Mouse (Mus musculus) left cerebral cortex, adult 18-20 months (tissue): Measurements from ENCODE around the gene Prrg2. TPM values are rescaled to one million over a fixed set of nuclear protein-coding genes. Genes with fewer than 3 reads are reported as not detected.

Source experiments
- DNase-seq, 2 experiments: peaks; one replicate each; pipeline ENCODE4 v3.0.0; 2021 to 2022; ENCODE audit warnings: low spot score in 2 of 2, mixed read lengths in 1 of 2
- microRNA-seq, 2 experiments: library from miRNA; unstranded; fragments of <30 nt; microRNA quantifications; one replicate each; pipeline ENCODE4 v1.2.0; 2021
- total RNA-seq, 2 experiments: library from RNA; stranded (reverse); gene quantifications; 2 replicates each; pipeline ENCODE4 v1.2.3; 2021

Prrg2 gene
- total RNA-seq, 2 experiments from 2014 or later, result 6.2 to 9.2 TPM

GRCm38 (mm10) chr7:45014096-45014451 lies 48.4 kb downstream of the Prrg2 start:
- DNase-seq, result no peak

- DNase-seq, result no peak
Measured at GRCm38 (mm10) chr7:45013366-45014095, 48.9 kb downstream of the Prrg2 start.

- DNase-seq, result no peak
Measured at GRCm38 (mm10) chr7:45012824-45013223, 49.7 kb downstream of the Prrg2 start.

- DNase-seq, result no peak
Measured at GRCm38 (mm10) chr7:45012011-45012410, 50.5 kb downstream of the Prrg2 start.

GRCm38 (mm10) chr7:45008411-45008810 lies 54.1 kb downstream of the Prrg2 start:
- no peak for DNase-seq

- DNase-seq, result no peak
Measured at GRCm38 (mm10) chr7:45007846-45008245, 54.6 kb downstream of the Prrg2 start.

GRCm38 (mm10) chr7:45007141-45007540 lies 55.3 kb downstream of the Prrg2 start:
- no peak for DNase-seq

- DNase-seq, result no peak
Measured at GRCm38 (mm10) chr7:45006503-45006902, 56.0 kb downstream of the Prrg2 start.

- no peak for DNase-seq
Measured at GRCm38 (mm10) chr7:45005321-45005992, 57.0 kb downstream of the Prrg2 start.

- DNase-seq, result no peak
Measured at GRCm38 (mm10) chr7:45004546-45004945, 57.9 kb downstream of the Prrg2 start.

Small RNAs within 50 kb of the gene (microRNA-seq; reads per million reads assigned to microRNA genes)
- gene Mir7054, result 1.7 to 2.1 reads per million in 2 experiments

Other genes starting within 250 kb of the Prrg2 start
- gene Nup62, start 246.6 kb downstream of the Prrg2 start, total RNA-seq, result 10 to 100 TPM; 33.0 to 38.1 TPM
- 1 to 10 TPM; 1.8 to 2.3 TPM for gene Il4i1, start 246.3 kb downstream of the Prrg2 start, total RNA-seq
- gene Atf5, start 246.0 kb downstream of the Prrg2 start, total RNA-seq, result 10 to 100 TPM; 21.2 to 27.8 TPM
- 10 to 100 TPM; 67.9 to 70.1 TPM for gene Akt1s1, start 213.7 kb downstream of the Prrg2 start, total RNA-seq
- 10 to 100 TPM; 70.4 to 89.3 TPM for gene Tbc1d17, start 213.6 kb downstream of the Prrg2 start, total RNA-seq
- 10 to 100 TPM; 27.1 to 27.7 TPM for gene Pnkp, start 205.5 kb downstream of the Prrg2 start, total RNA-seq
- 100 to 1,000 TPM; 280 to 295 TPM for gene Ptov1, start 192.9 kb downstream of the Prrg2 start, total RNA-seq
- gene Med25, start 170.0 kb downstream of the Prrg2 start, total RNA-seq, result 10 to 100 TPM; 85.9 to 94.9 TPM
- 10 to 100 TPM; 22.2 to 24.2 TPM for gene Fuz, start 166.6 kb downstream of the Prrg2 start, total RNA-seq
- gene Ap2a1, start 133.2 kb downstream of the Prrg2 start, total RNA-seq, result 100 to 1,000 TPM; 328 to 355 TPM
- gene Tsks, start 119.5 kb downstream of the Prrg2 start, total RNA-seq, result 1 to 10 TPM; 1.7 to 3.0 TPM
- gene Cpt1c, start 87.8 kb downstream of the Prrg2 start, total RNA-seq, result 10 to 100 TPM; 98.3 to 98.4 TPM
- 100 to 1,000 TPM; 174 to 178 TPM for gene Prmt1, start 76.1 kb downstream of the Prrg2 start, total RNA-seq
- 10 to 100 TPM; 35.2 to 41.9 TPM for gene Irf3, start 65.0 kb downstream of the Prrg2 start, total RNA-seq
- gene Bcl2l12, start 64.0 kb downstream of the Prrg2 start, total RNA-seq, result 1 to 10 TPM; 2.8 to 3.8 TPM
- gene Scaf1, start 46.3 kb downstream of the Prrg2 start, total RNA-seq, result 100 to 1,000 TPM; 159 to 163 TPM
- gene Rras, start 44.7 kb downstream of the Prrg2 start, total RNA-seq, result 10 to 100 TPM; 10.0 to 14.5 TPM
- 10 to 100 TPM; 63.3 to 67.5 TPM for gene Prr12, start 9.8 kb downstream of the Prrg2 start, total RNA-seq
- 10 to 100 TPM; 51.9 to 59.7 TPM for gene Nosip, start 248 bp downstream of the Prrg2 start, total RNA-seq
- gene Rcn3, start 29.5 kb upstream of the Prrg2 start, total RNA-seq, result 1 to 10 TPM; 5.9 to 6.0 TPM
- gene Fcgrt, start 41.2 kb upstream of the Prrg2 start, total RNA-seq, result 10 to 100 TPM; 19.6 to 20.1 TPM
- 100 to 1,000 TPM; 474 to 479 TPM for gene Rps11, start 61.8 kb upstream of the Prrg2 start, total RNA-seq
- 100 to 1,000 TPM; 712 to 811 TPM for gene Rpl13a, start 66.1 kb upstream of the Prrg2 start, total RNA-seq
- not detected for gene Gm45713, start 73.6 kb upstream of the Prrg2 start, total RNA-seq
- 1 to 10 TPM; 8.4 to 9.7 TPM for gene Flt3l, start 73.8 kb upstream of the Prrg2 start, total RNA-seq
- 10 to 100 TPM; 46.7 to 51.7 TPM for gene Pih1d1, start 91.6 kb upstream of the Prrg2 start, total RNA-seq
- gene Aldh16a1, start 91.9 kb upstream of the Prrg2 start, total RNA-seq, result 10 to 100 TPM; 12.7 to 15.1 TPM
- gene Slc17a7, start 101.3 kb upstream of the Prrg2 start, total RNA-seq, result 1,000 to 10,000 TPM; 1,307 TPM
- under 1 TPM; 0.26 to 0.40 TPM for gene Gfy, start 116.9 kb upstream of the Prrg2 start, total RNA-seq
- gene Pth2, start 118.3 kb upstream of the Prrg2 start, total RNA-seq, result not detected
- 1 to 10 TPM; 4.9 to 9.7 TPM for gene Ccdc155, start 142.2 kb upstream of the Prrg2 start, total RNA-seq
- gene Dkkl1, start 149.5 kb upstream of the Prrg2 start, total RNA-seq, result 10 to 100 TPM; 33.6 to 38.3 TPM
- 1 to 10 TPM; 2.1 to 4.3 TPM for gene Tead2, start 153.1 kb upstream of the Prrg2 start, total RNA-seq
- 1 to 10 TPM; 4.8 to 5.3 TPM for gene Cd37, start 176.4 kb upstream of the Prrg2 start, total RNA-seq
- gene Slc6a16, start 178.4 kb upstream of the Prrg2 start, total RNA-seq, result 1 to 10 TPM; 1.7 to 1.9 TPM
- gene Slc6a21, start 214.8 kb upstream of the Prrg2 start, total RNA-seq, result not detected